Mouse (Mus musculus): ENCODE data around the gene Zkscan7.

The Zkscan7 gene

DNA sequence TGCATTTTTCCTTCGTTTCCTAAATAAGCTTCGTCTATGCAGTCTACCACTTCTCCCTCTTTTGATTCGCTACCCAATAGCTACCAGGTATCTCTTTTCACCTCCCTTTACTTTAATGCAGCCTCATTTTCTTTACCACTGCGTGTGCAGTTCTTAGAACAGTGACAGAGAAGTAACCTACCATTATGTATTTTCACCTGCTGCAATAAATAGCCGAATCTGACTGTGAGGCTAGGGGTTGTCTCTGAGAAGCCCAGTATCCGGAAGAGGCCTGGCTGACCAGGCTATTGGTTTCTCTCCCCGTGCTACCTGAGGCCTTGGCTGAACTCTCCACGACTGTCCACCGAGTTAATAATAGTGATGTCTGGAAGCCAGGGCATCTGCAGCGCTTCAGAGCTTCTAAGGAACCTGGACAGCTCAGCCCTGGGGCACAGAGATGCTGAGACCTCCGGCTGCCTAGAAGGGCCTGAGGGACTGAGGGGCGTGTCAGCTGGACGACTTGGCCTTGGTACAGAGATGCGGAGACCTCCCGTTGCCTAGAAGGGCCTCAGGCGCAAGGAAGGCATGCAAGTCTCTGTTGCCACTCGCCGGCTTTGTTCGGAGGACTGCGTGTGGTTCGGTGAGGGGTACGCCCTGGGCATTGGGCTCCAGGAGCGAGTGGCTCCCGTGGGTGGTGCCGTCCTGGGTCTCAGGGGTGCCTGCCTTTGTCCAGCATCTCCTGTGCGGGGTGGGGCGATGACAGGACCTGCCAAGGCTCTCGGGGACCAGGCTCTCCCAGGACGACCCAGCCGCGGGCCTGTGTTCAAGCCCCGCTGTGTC lies 17.4 kb downstream of the Zkscan7 start:
- peak; percentile 58 for DNase-seq (ENCODE audit: low spot score)

DNA sequence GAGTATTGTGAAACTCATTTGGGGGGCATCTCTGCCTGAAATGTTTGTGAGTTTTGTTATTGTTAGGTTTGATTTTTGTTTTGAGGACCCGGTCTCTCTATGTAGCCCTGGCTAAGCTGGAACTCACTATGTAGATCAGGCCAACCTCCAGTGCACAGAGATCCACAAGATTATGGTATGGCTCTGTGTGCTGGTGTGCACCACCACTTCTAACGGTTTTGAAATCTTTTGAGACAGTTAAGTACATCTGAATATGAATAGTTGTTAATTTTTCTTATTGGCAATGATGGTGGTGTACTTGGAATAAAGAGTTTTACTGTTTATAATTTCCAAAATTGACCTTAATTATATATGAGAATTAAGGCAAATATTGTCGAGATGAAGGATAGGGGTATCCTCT lies 37.0 kb downstream of the Zkscan7 start:
- no peak for DNase-seq (ENCODE audit: low spot score)

DNA sequence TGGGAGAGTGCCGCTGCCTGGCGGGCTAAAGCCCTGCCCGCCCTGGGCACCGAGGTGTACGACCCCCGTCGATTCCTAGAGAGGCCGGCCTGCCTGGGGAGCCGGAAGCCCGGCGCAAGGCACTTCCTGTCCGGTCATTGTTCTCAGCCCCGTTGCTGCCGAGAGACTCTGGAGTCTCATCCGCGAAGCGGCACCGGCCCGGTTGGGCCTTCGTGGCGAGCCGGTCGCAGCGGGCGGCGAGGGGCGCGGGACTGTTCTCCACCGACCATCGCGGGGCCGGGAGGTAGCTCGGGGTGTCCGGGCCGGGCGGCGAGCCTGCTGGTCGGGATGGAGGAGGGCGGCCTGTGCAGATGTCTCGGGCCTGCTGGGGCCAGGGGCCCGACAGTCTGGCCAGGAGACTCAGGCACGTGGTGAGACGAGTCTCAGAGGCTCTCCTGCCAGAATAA lies 37.5 kb downstream of the Zkscan7 start, which contains the start of gene Zfp105:
Zfp105 (plus strand) TSS at position 137 of the 446 bp plus-strand sequence.
- DNase-seq (ENCODE audit: low spot score), result peak; percentile 59

DNA sequence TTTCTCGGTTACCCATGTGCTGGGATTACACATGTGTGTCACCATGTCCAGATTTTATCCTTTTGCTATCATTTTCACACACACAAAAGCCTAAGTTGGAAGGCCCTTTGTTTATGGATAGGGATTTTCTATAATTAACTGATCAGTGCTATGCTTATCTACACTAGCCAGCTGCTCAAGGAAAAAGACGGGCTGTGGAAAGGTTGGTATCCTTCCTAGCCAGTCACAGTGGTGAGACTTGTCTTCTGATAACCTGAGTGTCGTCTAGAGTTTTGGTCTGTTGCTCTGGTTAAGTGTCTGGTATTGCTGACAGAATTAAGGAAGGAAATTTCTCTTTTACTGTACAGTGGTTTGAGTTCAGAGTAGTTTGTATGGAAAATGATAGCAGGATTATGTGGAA lies 43.4 kb downstream of the Zkscan7 start:
- no peak for DNase-seq (ENCODE audit: low spot score)
